Mouse (Mus musculus) heart, adult 2 months (tissue): ENCODE results near the gene Pde4d.

Source experiments
- CTCF ChIP-seq: fragments of 200-600 bp; IDR thresholded peaks from 2 replicates; pipeline ENCODE4 v1.8.1; 2022; ENCODE audit warnings: antibody characterized with exemption, mild to moderate bottlenecking, moderate library complexity
- POLR2A ChIP-seq: fragments of 200-500 bp; IDR thresholded peaks from 2 replicates; pipeline ENCODE4 v1.6.1; 2011; ENCODE audit warnings: mild to moderate bottlenecking, low read depth, low read length, control low read depth; ENCODE audit not compliant: insufficient read depth

GRCm38 (mm10) chr13:109689176-109689575 is 1239.4 kb downstream of the Pde4d start:
- TF ChIP-seq POLR2A (no peak), CTCF (no peak)
